Mouse (Mus musculus) bone marrow macrophage, adult 2 months (primary cell): ENCODE data around the gene A730049H05Rik.

Experiments
- CTCF ChIP-seq: IDR thresholded peaks from 2 replicates; pipeline ENCODE4 v1.5.1; 2012; ENCODE audit warnings: low read depth, mild to moderate bottlenecking, low read length, moderate library complexity
- POLR2A ChIP-seq: IDR thresholded peaks from 2 replicates; pipeline ENCODE4 v1.6.1; 2012; ENCODE audit warnings: mild to moderate bottlenecking, low read depth, low read length, borderline replicate concordance

- no peak for TF ChIP-seq CTCF
- TF ChIP-seq POLR2A: no peak
Measured at GRCm38 (mm10) chr6:92860285-92860912, 44.1 kb downstream of the A730049H05Rik start.
